Mouse (Mus musculus) adrenal gland, adult 8-10 months (tissue): ENCODE results near the gene Olfr146. TPM values are rescaled to one million over a fixed set of nuclear protein-coding genes. Genes with fewer than 3 reads are reported as not detected.

Experiments used
- DNase-seq: peaks from one replicate; pipeline ENCODE4 v3.0.0; 2022
- microRNA-seq, 2 experiments: library from miRNA; unstranded; fragments of <30 nt; microRNA quantifications; one replicate each; pipeline ENCODE4 v1.2.0; 2022
- total RNA-seq, 4 experiments: library from RNA; stranded (reverse); gene quantifications; 2 replicates each; pipeline ENCODE4 v1.2.4; 2022

Olfr146 gene
- not detected for total RNA-seq

- no peak for DNase-seq
Observed at GRCm38 (mm10) chr9:39023277-39023676, at the start of gene Olfr146. Gene Olfr146, minus strand, starts transcription at chr9:39023377.

- DNase-seq = no peak
Observed at GRCm38 (mm10) chr9:39064851-39065250, 41.7 kb upstream of the Olfr146 start, which contains the start of gene Olfr937. Gene Olfr937, minus strand, starts transcription at chr9:39064951.

- DNase-seq = no peak
Observed at GRCm38 (mm10) chr9:38999583-38999982, 23.6 kb downstream of the Olfr146 start, which contains the start of gene Olfr935. Gene Olfr935, minus strand, starts transcription at chr9:38999683.

- DNase-seq = no peak
Observed at GRCm38 (mm10) chr9:38988215-38988614, 35.0 kb downstream of the Olfr146 start, which contains the start of gene Olfr934. Gene Olfr934, minus strand, starts transcription at chr9:38988315.

GRCm38 (mm10) chr9:38972013-38972412 is 51.2 kb downstream of the Olfr146 start, which contains the start of gene Olfr933:
Gene Olfr933, plus strand, starts transcription at chr9:38972313.
- no peak for DNase-seq

Small RNA genes lying within 50 kb of the gene (microRNA-seq; reads per million reads assigned to microRNA genes)
- gene Gm25529 = 0 reads per million in 2 experiments

Other genes with a start within 250 kb of the Olfr146 start
- gene Olfr922, start 208.8 kb downstream of the Olfr146 start, total RNA-seq = not detected
- gene Olfr923, start 196.8 kb downstream of the Olfr146 start, total RNA-seq = not detected
- gene Olfr924, start 178.9 kb downstream of the Olfr146 start, total RNA-seq = not detected
- not detected for gene Olfr26, start 168.3 kb downstream of the Olfr146 start, total RNA-seq
- not detected for gene Olfr926, start 146.3 kb downstream of the Olfr146 start, total RNA-seq
- not detected for gene Olfr930, start 93.6 kb downstream of the Olfr146 start, total RNA-seq
- not detected for gene Olfr933, start 51.1 kb downstream of the Olfr146 start, total RNA-seq
- not detected for gene Olfr934, start 35.1 kb downstream of the Olfr146 start, total RNA-seq
- gene Olfr935, start 23.7 kb downstream of the Olfr146 start, total RNA-seq = not detected
- not detected for gene Olfr937, start 41.6 kb upstream of the Olfr146 start, total RNA-seq
- gene Olfr938, start 55.5 kb upstream of the Olfr146 start, total RNA-seq = not detected
- gene Olfr27, start 104.8 kb upstream of the Olfr146 start, total RNA-seq = not detected
- gene Olfr943, start 142.9 kb upstream of the Olfr146 start, total RNA-seq = not detected
- gene Olfr944, start 178.5 kb upstream of the Olfr146 start, total RNA-seq = not detected
- gene Olfr1537, start 226.6 kb upstream of the Olfr146 start, total RNA-seq = not detected